Mouse (Mus musculus): Measurements from ENCODE around the gene Hydin. TPM values are rescaled to one million over a fixed set of nuclear protein-coding genes. Genes with fewer than 3 reads are reported as not detected.

Hydin gene
- polyA plus RNA-seq, 1 experiment from 2014 or later, result 0.52 TPM

- no peaks in the 10 kb centered on the region for H3K27me3 ChIP-seq (ENCODE audit: insufficient read depth, poor library complexity, severe bottlenecking)
- H3K27ac ChIP-seq, result no peak overlapping the region
- no peaks in the 10 kb centered on the region for H3K36me3 ChIP-seq
- no peak overlapping the region for H3K4me3 ChIP-seq
- no peak for DNase-seq (ENCODE audit: low spot score)
- WGBS, result 87% methylated on average over 6 of the region's 6 CpGs
- H3K9me3 ChIP-seq, result no peaks in the 10 kb centered on the region
- peaks cover 19% of the 10 kb centered on the region for H3K4me1 ChIP-seq (replicated peaks)
These were observed 210.5 kb downstream of the Hydin start for GRCm38 (mm10) chr8:110477256-110477655.

- H3K27me3 ChIP-seq (ENCODE audit: insufficient read depth, poor library complexity, severe bottlenecking), result no peaks in the 10 kb centered on the region
- peak; percentile 33 for DNase-seq (ENCODE audit: low spot score)
- WGBS, result 40% methylated on average over 6 of the region's 6 CpGs
These were observed 211.8 kb downstream of the Hydin start for GRCm38 (mm10) chr8:110478576-110478975.

GRCm38 (mm10) chr8:110479401-110479800 is 212.6 kb downstream of the Hydin start:
- H3K4me1 ChIP-seq (replicated peaks), result peaks cover 30% of the 10 kb centered on the region
- WGBS, result 75% methylated on average over 12 of the region's 12 CpGs
- H3K27ac ChIP-seq, result no peak overlapping the region
- DNase-seq (ENCODE audit: low spot score), result no peak
- no peak overlapping the region for H3K4me3 ChIP-seq
- H3K36me3 ChIP-seq, result no peaks in the 10 kb centered on the region
- no peaks in the 10 kb centered on the region for H3K27me3 ChIP-seq (ENCODE audit: insufficient read depth, poor library complexity, severe bottlenecking)
- no peaks in the 10 kb centered on the region for H3K9me3 ChIP-seq

More at GRCm38 (mm10) chr8:110478576-110478975, 211.8 kb downstream of the Hydin start:
- no peaks in the 10 kb centered on the region for H3K36me3 ChIP-seq
- no peaks in the 10 kb centered on the region for H3K9me3 ChIP-seq
- H3K4me1 ChIP-seq (replicated peaks), result peaks cover 30% of the 10 kb centered on the region
- no peak overlapping the region for H3K4me3 ChIP-seq
- no peak overlapping the region for H3K27ac ChIP-seq

GRCm38 (mm10) chr8:110482275-110482674 is 215.5 kb downstream of the Hydin start:
- no peaks in the 10 kb centered on the region for H3K9me3 ChIP-seq
- peak; percentile 44 for DNase-seq (ENCODE audit: low spot score)
- no peaks in the 10 kb centered on the region for H3K27me3 ChIP-seq (ENCODE audit: insufficient read depth, poor library complexity, severe bottlenecking)
- H3K36me3 ChIP-seq, result no peaks in the 10 kb centered on the region
- peaks cover 30% of the 10 kb centered on the region for H3K4me1 ChIP-seq (replicated peaks)
- peak overlapping the region; percentile 37; the same call in 1 of the 2 replicates for H3K27ac ChIP-seq
- no peak overlapping the region for H3K4me3 ChIP-seq
- WGBS, result 8% methylated on average over 3 of the region's 3 CpGs

- DNase-seq (ENCODE audit: low spot score), result no peak
- Histone ChIP-seq H3K27me3 (ENCODE audit: insufficient read depth, poor library complexity, severe bottlenecking) (no peaks in the 10 kb centered on the region), H3K4me3 (no peak overlapping the region), H3K4me1 (replicated peaks) (peaks cover 22% of the 10 kb centered on the region), H3K36me3 (no peaks in the 10 kb centered on the region), H3K27ac (no peak overlapping the region; the same call in 1 of the 2 replicates), H3K9me3 (no peaks in the 10 kb centered on the region)
- 93% methylated on average over 13 of the region's 13 CpGs for WGBS
These were observed 218.5 kb downstream of the Hydin start for GRCm38 (mm10) chr8:110485234-110485633.

GRCm38 (mm10) chr8:110486020-110486419 is 219.2 kb downstream of the Hydin start:
- Histone ChIP-seq H3K27me3 (ENCODE audit: insufficient read depth, poor library complexity, severe bottlenecking) (no peaks in the 10 kb centered on the region), H3K4me1 (replicated peaks) (peaks cover 22% of the 10 kb centered on the region), H3K36me3 (no peaks in the 10 kb centered on the region), H3K9me3 (no peaks in the 10 kb centered on the region), H3K27ac (no peak overlapping the region), H3K4me3 (no peak overlapping the region)
- 79% methylated on average over 13 of the region's 13 CpGs for WGBS
- DNase-seq (ENCODE audit: low spot score), result no peak

- H3K36me3 ChIP-seq, result no peaks in the 10 kb centered on the region
- 88% methylated on average over 6 of the region's 6 CpGs for WGBS
- H3K9me3 ChIP-seq, result no peaks in the 10 kb centered on the region
- H3K4me1 ChIP-seq (replicated peaks), result peaks cover 7% of the 10 kb centered on the region
- no peak for DNase-seq (ENCODE audit: low spot score)
- H3K27me3 ChIP-seq (ENCODE audit: insufficient read depth, poor library complexity, severe bottlenecking), result no peaks in the 10 kb centered on the region
- H3K4me3 ChIP-seq, result no peak overlapping the region
- no peak overlapping the region for H3K27ac ChIP-seq
These were observed 220.9 kb downstream of the Hydin start for GRCm38 (mm10) chr8:110487644-110488043.

GRCm38 (mm10) chr8:110489344-110489743 is 222.6 kb downstream of the Hydin start:
- Histone ChIP-seq H3K4me3 (no peak overlapping the region), H3K36me3 (no peaks in the 10 kb centered on the region), H3K27ac (no peak overlapping the region), H3K4me1 (replicated peaks) (no peaks in the 10 kb centered on the region), H3K9me3 (no peaks in the 10 kb centered on the region), H3K27me3 (ENCODE audit: insufficient read depth, poor library complexity, severe bottlenecking) (no peaks in the 10 kb centered on the region)
- DNase-seq (ENCODE audit: low spot score), result no peak
- WGBS, result 81% methylated on average over 4 of the region's 4 CpGs

- 88% methylated on average over 5 of the region's 5 CpGs for WGBS
- Histone ChIP-seq H3K9me3 (no peaks in the 10 kb centered on the region), H3K36me3 (no peaks in the 10 kb centered on the region), H3K4me1 (replicated peaks) (no peaks in the 10 kb centered on the region), H3K4me3 (no peak overlapping the region), H3K27me3 (ENCODE audit: insufficient read depth, poor library complexity, severe bottlenecking) (no peaks in the 10 kb centered on the region), H3K27ac (no peak overlapping the region)
- DNase-seq (ENCODE audit: low spot score), result no peak
These were observed 224.3 kb downstream of the Hydin start for GRCm38 (mm10) chr8:110491118-110491517.

- no peak overlapping the region for H3K4me3 ChIP-seq
- H3K9me3 ChIP-seq, result no peaks in the 10 kb centered on the region
- H3K27ac ChIP-seq, result no peak overlapping the region
- 85% methylated on average over 9 of the region's 9 CpGs for WGBS
- DNase-seq (ENCODE audit: low spot score), result no peak
- H3K36me3 ChIP-seq, result no peaks in the 10 kb centered on the region
- no peaks in the 10 kb centered on the region for H3K27me3 ChIP-seq (ENCODE audit: insufficient read depth, poor library complexity, severe bottlenecking)
- peaks cover 3% of the 10 kb centered on the region for H3K4me1 ChIP-seq (replicated peaks)
These were observed 229.5 kb downstream of the Hydin start for GRCm38 (mm10) chr8:110496286-110496685.

- 28% methylated on average over 10 of the region's 10 CpGs for WGBS
- Histone ChIP-seq H3K36me3 (no peaks in the 10 kb centered on the region), H3K9me3 (no peaks in the 10 kb centered on the region), H3K27ac (no peak overlapping the region; the same call in 1 of the 2 replicates), H3K27me3 (ENCODE audit: insufficient read depth, poor library complexity, severe bottlenecking) (peaks cover 8% of the 10 kb centered on the region; the same call in 1 of the 2 replicates), H3K4me3 (no peak overlapping the region), H3K4me1 (replicated peaks) (peaks cover 13% of the 10 kb centered on the region)
- peak; percentile 44 for DNase-seq (ENCODE audit: low spot score)
These were observed 233.5 kb downstream of the Hydin start for GRCm38 (mm10) chr8:110500253-110500652.

- no peaks in the 10 kb centered on the region for H3K9me3 ChIP-seq
- H3K4me3 ChIP-seq, result no peak overlapping the region
- H3K27me3 ChIP-seq (ENCODE audit: insufficient read depth, poor library complexity, severe bottlenecking), result peaks cover 8% of the 10 kb centered on the region; the same call in 1 of the 2 replicates
These were observed 233.9 kb downstream of the Hydin start for GRCm38 (mm10) chr8:110500661-110501060.

GRCm38 (mm10) chr8:110501330-110501729 is 234.6 kb downstream of the Hydin start:
- DNase-seq (ENCODE audit: low spot score), result no peak
- WGBS, result 88% methylated on average over 4 of the region's 4 CpGs
- H3K36me3 ChIP-seq, result no peaks in the 10 kb centered on the region

More at GRCm38 (mm10) chr8:110500661-110501060, 233.9 kb downstream of the Hydin start:
- Histone ChIP-seq H3K36me3 (no peaks in the 10 kb centered on the region), H3K27ac (no peak overlapping the region), H3K4me1 (replicated peaks) (peaks cover 13% of the 10 kb centered on the region)
- DNase-seq (ENCODE audit: low spot score), result no peak
- 83% methylated on average over 6 of the region's 6 CpGs for WGBS

GRCm38 (mm10) chr8:110502880-110503279 is 236.1 kb downstream of the Hydin start:
- WGBS, result 15% methylated on average over 10 of the region's 10 CpGs
- peaks cover 13% of the 10 kb centered on the region for H3K4me1 ChIP-seq (replicated peaks)
- H3K4me3 ChIP-seq, result peak overlapping the region; percentile 35
- H3K27me3 ChIP-seq (ENCODE audit: insufficient read depth, poor library complexity, severe bottlenecking), result peaks cover 8% of the 10 kb centered on the region; the same call in 1 of the 2 replicates
- DNase-seq (ENCODE audit: low spot score), result no peak
- no peaks in the 10 kb centered on the region for H3K9me3 ChIP-seq
- no peaks in the 10 kb centered on the region for H3K36me3 ChIP-seq
- H3K27ac ChIP-seq, result no peak overlapping the region

More at GRCm38 (mm10) chr8:110501330-110501729, 234.6 kb downstream of the Hydin start:
- Histone ChIP-seq H3K4me3 (no peak overlapping the region), H3K9me3 (no peaks in the 10 kb centered on the region), H3K27ac (no peak overlapping the region), H3K4me1 (replicated peaks) (peaks cover 13% of the 10 kb centered on the region), H3K27me3 (ENCODE audit: insufficient read depth, poor library complexity, severe bottlenecking) (peaks cover 8% of the 10 kb centered on the region; the same call in 1 of the 2 replicates)
